Mouse (Mus musculus) lung, embryonic 16.5 days (tissue): ENCODE data around the gene Itprip. TPM values are rescaled to one million over a fixed set of nuclear protein-coding genes. Genes with fewer than 3 reads are reported as not detected.

Source experiments
- ATAC-seq: fragments of 200-750 bp; cut with Nextera tagmentation; 2 replicates; pipeline ENCODE4 v1.8.0; 2017; ENCODE audit warnings: low read depth, mild to moderate bottlenecking, moderate library complexity
- H3K27ac ChIP-seq: fragments of 300-500 bp; sonication (generic); 2 replicates; pipeline ENCODE4 v1.5.1; 2014; ENCODE audit warnings: mild to moderate bottlenecking, control low read depth, low read length
- H3K27me3 ChIP-seq: fragments of 300-500 bp; sonication (generic); 2 replicates; pipeline ENCODE4 v1.6.1; 2014; ENCODE audit warnings: low read depth, low read length, mixed read lengths; ENCODE audit not compliant: control insufficient read depth, insufficient read depth
- H3K36me3 ChIP-seq: fragments of 300-500 bp; sonication (generic); 2 replicates; pipeline ENCODE4 v1.6.1; 2014; ENCODE audit warnings: low read length; ENCODE audit not compliant: control insufficient read depth, insufficient read depth
- H3K4me1 ChIP-seq: fragments of 300-500 bp; sonication (generic); replicated peaks from 2 replicates; pipeline ENCODE4 v1.6.1; 2014; ENCODE audit warnings: low read length, mixed read lengths; ENCODE audit not compliant: control insufficient read depth, insufficient read depth
- H3K4me2 ChIP-seq: fragments of 300-500 bp; sonication (generic); 2 replicates; pipeline ENCODE4 v1.6.1; 2014; ENCODE audit warnings: low read depth, low read length, control low read depth
- H3K4me3 ChIP-seq: fragments of 300-500 bp; sonication (generic); 2 replicates; pipeline ENCODE4 v1.5.1; 2014; ENCODE audit warnings: mild to moderate bottlenecking, low read length, control low read depth
- H3K9ac ChIP-seq: fragments of 300-500 bp; sonication (generic); 2 replicates; pipeline ENCODE4 v1.6.1; 2014; ENCODE audit warnings: low read length, control low read depth
- H3K9me3 ChIP-seq: fragments of 300-500 bp; sonication (generic); 2 replicates; pipeline ENCODE4 v1.6.1; 2016; ENCODE audit warnings: low read length; ENCODE audit not compliant: control insufficient read depth
- WGBS: fragments of 180-500 bp; shearing (Covaris S2); extraction: QIAGEN DNeasy Blood & Tissue Kit; methylation state at CpG from one replicate; pipeline ENCODE4 v1.1.7; 2014; 5-methylcytosine and 5-hydroxymethylcytosine counted together
- polyA plus RNA-seq: library from polyadenylated mRNA; unstranded; fragments of >200 nt; fragmentation: Nextera tagmentation; extraction: Ambion mirVana; gene quantifications from 2 replicates; pipeline ENCODE4 v1.2.1, GENCODE M21; 2015

Gene Itprip
- polyA plus RNA-seq, 1 experiment from 2014 or later, result 16.2 TPM

DNA sequence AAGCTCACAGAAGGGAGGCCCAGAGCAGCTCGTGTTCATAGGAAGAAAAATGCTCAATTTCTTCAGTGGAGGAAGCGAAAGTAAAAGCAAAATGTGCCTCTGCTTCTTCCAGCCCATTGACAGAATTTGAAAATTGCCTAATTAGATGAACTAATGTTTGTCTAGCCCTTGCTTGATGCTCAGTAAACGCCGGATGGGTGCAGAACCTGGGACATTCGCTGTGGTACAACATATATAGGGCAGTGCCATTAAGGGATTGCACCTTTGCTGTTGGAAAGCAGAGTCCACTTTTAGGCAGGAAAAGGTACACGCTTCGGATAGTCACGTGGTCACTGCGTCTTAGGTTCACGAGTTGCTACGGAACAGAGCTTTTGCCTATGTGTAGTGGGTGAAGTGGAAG lies 17.4 kb upstream of the Itprip start:
- 85% methylated on average over 11 of the region's 11 CpGs for WGBS
- peaks cover 9% of the 10 kb centered on the region; the same call in 1 of the 2 replicates for H3K27me3 ChIP-seq
- no peak overlapping the region for H3K9ac ChIP-seq
- peaks cover 6% of the 10 kb centered on the region for H3K4me1 ChIP-seq
- no peak for ATAC-seq
- H3K4me3 ChIP-seq, result no peak overlapping the region
- no peaks in the 10 kb centered on the region for H3K36me3 ChIP-seq
- H3K27ac ChIP-seq, result no peak overlapping the region
- H3K9me3 ChIP-seq, result no peaks in the 10 kb centered on the region; the same call in 1 of the 2 replicates
- H3K4me2 ChIP-seq, result no peak overlapping the region

- H3K4me2 ChIP-seq, result no peak overlapping the region
- no peaks in the 10 kb centered on the region for H3K36me3 ChIP-seq
- peaks cover 11% of the 10 kb centered on the region for H3K4me1 ChIP-seq
- WGBS, result 67% methylated on average over 6 of the region's 6 CpGs
- peaks cover 9% of the 10 kb centered on the region; the same call in 1 of the 2 replicates for H3K27me3 ChIP-seq
- H3K9ac ChIP-seq, result no peak overlapping the region
- no peak for ATAC-seq
- H3K9me3 ChIP-seq, result no peaks in the 10 kb centered on the region; the same call in 1 of the 2 replicates
- H3K4me3 ChIP-seq, result no peak overlapping the region
- H3K27ac ChIP-seq, result no peak overlapping the region
These were observed 16.4 kb upstream of the Itprip start for GRCm38 (mm10) chr19:47935530-47935929.

DNA sequence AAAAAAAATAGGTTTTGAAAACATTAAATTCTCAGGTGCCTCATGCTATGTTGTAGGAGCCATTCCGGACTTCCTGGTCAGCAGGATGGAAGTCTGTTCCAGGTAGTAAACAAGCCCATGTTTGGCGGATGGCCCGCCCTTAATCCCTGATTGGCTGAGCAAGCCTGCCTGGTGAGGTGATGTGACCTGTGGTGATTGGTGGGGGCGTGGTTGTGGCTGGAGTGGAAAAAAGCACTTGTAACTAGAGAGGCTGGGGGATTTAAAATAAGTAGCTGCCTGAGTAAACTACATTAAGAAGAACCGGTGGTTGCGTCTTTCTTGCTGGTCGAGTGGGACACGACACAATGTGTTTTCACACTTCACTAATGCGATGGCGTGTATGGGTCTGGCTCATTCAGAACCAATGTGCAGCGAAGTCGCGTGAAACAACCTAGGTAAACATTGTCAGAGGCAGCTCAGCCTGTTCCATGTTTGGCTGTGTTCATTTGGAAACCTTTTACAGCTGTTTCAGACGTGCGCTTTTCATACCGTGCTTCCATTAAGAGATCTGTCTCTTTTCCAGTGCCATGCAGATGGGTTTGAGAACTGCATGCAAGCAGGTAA lies 15.6 kb upstream of the Itprip start:
- no peak for ATAC-seq
- no peaks in the 10 kb centered on the region; the same call in 1 of the 2 replicates for H3K9me3 ChIP-seq
- 52% methylated on average over 16 of the region's 16 CpGs for WGBS
- no peak overlapping the region for H3K27ac ChIP-seq
- H3K9ac ChIP-seq, result no peak overlapping the region
- no peaks in the 10 kb centered on the region for H3K36me3 ChIP-seq
- H3K4me1 ChIP-seq, result peaks cover 18% of the 10 kb centered on the region
- no peak overlapping the region for H3K4me2 ChIP-seq
- H3K4me3 ChIP-seq, result no peak overlapping the region
- peaks cover 3% of the 10 kb centered on the region; the same call in 1 of the 2 replicates for H3K27me3 ChIP-seq

DNA sequence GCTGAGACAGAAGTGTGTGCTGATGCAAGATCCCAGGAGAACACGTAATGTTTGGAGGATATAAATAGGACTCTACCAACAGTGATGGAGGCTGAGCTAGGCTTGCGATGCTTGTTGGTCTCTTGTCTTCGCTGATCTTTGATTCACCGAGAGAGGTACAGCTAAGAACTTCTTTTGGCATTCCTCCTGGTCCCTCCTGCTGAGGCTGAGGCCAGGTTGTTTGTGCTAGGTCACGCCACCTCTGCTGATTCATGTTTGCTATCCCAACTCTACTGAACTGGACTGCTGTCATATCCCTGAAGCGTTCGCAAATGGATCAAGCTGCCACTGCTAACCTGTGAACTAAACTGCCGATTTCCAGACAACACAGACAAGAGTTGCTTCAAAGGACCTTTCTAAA lies 15.0 kb upstream of the Itprip start:
- Histone ChIP-seq H3K4me2 (no peak overlapping the region), H3K27ac (no peak overlapping the region), H3K36me3 (no peaks in the 10 kb centered on the region), H3K4me3 (no peak overlapping the region), H3K27me3 (peaks cover under 1% of the 10 kb centered on the region; the same call in 1 of the 2 replicates), H3K9me3 (no peaks in the 10 kb centered on the region; the same call in 1 of the 2 replicates), H3K9ac (no peak overlapping the region), H3K4me1 (peaks cover 21% of the 10 kb centered on the region)
- 87% methylated on average over 8 of the region's 8 CpGs for whole genome bisulfite sequencing
- ATAC-seq, result no peak

DNA sequence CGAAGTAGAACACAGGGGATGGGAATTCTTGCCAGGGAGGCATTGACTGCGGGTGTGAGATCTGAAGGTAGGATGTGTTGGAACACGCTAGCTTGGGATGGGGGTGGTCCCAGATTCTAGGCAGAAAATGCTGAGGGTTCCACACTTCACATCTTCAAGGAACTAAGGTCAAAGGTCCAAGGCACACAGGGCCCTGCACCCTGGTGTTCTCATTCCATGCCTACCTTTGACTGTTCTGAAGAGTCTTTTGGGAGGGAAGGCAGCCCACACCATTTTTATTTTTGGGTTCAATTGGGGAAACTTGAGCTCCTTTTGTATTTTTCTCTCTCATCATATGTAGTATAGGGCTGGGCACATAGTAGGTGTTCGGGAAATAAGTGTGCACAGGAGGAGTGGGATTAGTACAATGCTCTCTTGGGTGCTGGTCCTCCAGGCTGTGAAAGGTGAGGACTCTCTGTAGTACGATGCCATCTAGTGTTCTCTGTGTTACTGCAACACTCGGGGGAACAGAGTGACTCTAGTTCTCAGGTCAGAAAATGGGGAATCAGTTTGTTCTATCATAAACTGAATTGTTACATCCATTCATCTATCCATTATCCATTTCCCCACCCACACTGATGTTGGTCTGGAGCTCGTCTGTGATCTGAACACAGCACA lies 13.0 kb upstream of the Itprip start:
- H3K9me3 ChIP-seq, result no peaks in the 10 kb centered on the region; the same call in 1 of the 2 replicates
- no peak overlapping the region for H3K9ac ChIP-seq
- no peak overlapping the region for H3K4me3 ChIP-seq
- H3K4me1 ChIP-seq, result peaks cover 15% of the 10 kb centered on the region
- WGBS, result 40% methylated on average over 7 of the region's 7 CpGs
- H3K36me3 ChIP-seq, result no peaks in the 10 kb centered on the region
- no peak overlapping the region for H3K4me2 ChIP-seq
- peak; percentile 63 for ATAC-seq
- no peak overlapping the region for H3K27ac ChIP-seq
- H3K27me3 ChIP-seq, result no peaks in the 10 kb centered on the region

GRCm38 (mm10) chr19:47929043-47929442 lies 9.9 kb upstream of the Itprip start:
- Histone ChIP-seq H3K27me3 (no peaks in the 10 kb centered on the region), H3K4me2 (no peak overlapping the region), H3K4me3 (no peak overlapping the region), H3K9ac (no peak overlapping the region; the same call in 1 of the 2 replicates), H3K36me3 (no peaks in the 10 kb centered on the region), H3K9me3 (no peaks in the 10 kb centered on the region; the same call in 1 of the 2 replicates), H3K27ac (peak overlapping the region; percentile 75), H3K4me1 (peaks cover 19% of the 10 kb centered on the region)
- peak; percentile 82 for ATAC-seq
- WGBS, result 46% methylated on average over 4 of the region's 4 CpGs

DNA sequence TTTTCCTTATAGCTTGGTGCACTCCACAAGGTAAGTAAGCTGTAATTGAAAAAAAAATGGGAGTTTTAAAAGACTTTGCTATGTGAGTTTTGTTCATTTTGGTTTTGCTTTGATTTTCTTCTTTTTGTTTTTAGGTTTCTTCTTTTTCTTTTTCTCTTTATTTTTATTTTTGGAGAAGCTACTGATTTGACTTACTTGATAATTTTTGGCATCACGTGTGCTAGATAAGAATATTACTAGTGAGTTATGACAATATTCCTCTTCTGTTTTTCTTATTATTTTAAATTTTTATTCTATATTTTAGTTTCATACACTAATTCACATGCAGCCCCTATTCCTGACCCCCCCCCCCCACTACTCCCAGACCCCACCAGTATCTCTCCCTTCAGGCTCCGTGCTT lies 7.9 kb upstream of the Itprip start:
- no peaks in the 10 kb centered on the region for H3K9me3 ChIP-seq
- H3K9ac ChIP-seq, result no peak overlapping the region
- H3K4me3 ChIP-seq, result no peak overlapping the region
- H3K27me3 ChIP-seq, result no peaks in the 10 kb centered on the region
- no peaks in the 10 kb centered on the region for H3K36me3 ChIP-seq
- 63% methylated on average over 2 of the region's 2 CpGs for WGBS
- H3K4me2 ChIP-seq, result no peak overlapping the region
- no peak for ATAC-seq
- peaks cover 19% of the 10 kb centered on the region for H3K4me1 ChIP-seq
- no peak overlapping the region for H3K27ac ChIP-seq

DNA sequence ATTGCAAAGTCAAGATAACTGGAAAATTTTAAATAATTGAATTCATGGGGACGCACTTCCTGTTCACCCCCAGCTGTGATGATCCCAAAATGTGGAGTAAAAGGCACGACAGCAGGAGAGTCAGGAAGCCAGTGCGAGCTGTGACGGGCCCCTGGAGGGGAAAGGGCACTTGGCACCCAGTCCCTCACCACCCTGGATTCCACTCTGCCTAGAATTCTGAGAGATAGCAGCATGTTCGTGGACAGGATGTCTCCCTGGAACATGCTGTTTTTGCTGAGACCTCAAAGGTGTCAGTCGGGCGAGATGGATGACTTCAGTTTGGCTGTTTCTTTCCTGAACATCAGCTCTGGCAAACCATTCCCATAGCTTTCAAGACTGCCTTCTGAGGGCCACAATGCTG lies 6.7 kb upstream of the Itprip start:
- no peak for ATAC-seq

DNA sequence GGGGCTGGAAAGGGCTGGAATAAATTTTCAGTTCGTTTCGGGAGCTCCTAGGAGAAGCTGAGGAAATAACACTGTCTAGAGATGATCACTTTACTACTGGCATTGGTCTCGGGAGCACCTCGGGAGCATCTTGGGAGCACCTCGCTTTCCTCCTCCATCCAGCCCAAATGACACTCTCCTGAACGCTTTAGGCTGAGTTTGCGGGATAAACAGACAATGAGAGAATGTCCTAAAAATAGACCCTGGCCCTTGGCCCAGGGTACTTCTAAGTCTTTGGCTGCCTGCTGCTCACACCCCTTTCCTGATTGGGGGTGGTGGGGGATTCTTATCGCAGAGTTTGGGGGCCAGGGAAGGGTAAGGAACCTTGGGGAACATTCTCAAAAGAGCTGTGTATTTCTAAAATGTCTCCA lies 872 bp upstream of the Itprip start:
- peak overlapping the region; percentile 89 for H3K4me3 ChIP-seq
- H3K9me3 ChIP-seq, result no peaks in the 10 kb centered on the region
- H3K36me3 ChIP-seq, result no peaks in the 10 kb centered on the region
- H3K27me3 ChIP-seq, result no peaks in the 10 kb centered on the region
- H3K4me2 ChIP-seq, result peak overlapping the region; percentile 73
- 0% methylated on average over 8 of the region's 8 CpGs for WGBS
- H3K4me1 ChIP-seq, result peaks cover 30% of the 10 kb centered on the region
- peak; percentile 39 for ATAC-seq
- H3K9ac ChIP-seq, result peak overlapping the region; percentile 91
- peak overlapping the region; percentile 97 for H3K27ac ChIP-seq

More for the DNA sequence above, 6.7 kb upstream of the Itprip start:
- WGBS, result 49% methylated on average over 7 of the region's 7 CpGs
- Histone ChIP-seq H3K36me3 (no peaks in the 10 kb centered on the region), H3K9ac (no peak overlapping the region), H3K9me3 (no peaks in the 10 kb centered on the region), H3K27me3 (no peaks in the 10 kb centered on the region), H3K4me2 (no peak overlapping the region), H3K4me1 (peaks cover 15% of the 10 kb centered on the region), H3K4me3 (no peak overlapping the region), H3K27ac (no peak overlapping the region)
